Mouse (Mus musculus): ENCODE measurements at regions not wholly inside any gene's neighbourhood (a gene's known extent, or its start where the extent isn't known, plus 50 kb on each side); places are given as distances from the start of the nearest gene placed in this dataset.

DNA sequence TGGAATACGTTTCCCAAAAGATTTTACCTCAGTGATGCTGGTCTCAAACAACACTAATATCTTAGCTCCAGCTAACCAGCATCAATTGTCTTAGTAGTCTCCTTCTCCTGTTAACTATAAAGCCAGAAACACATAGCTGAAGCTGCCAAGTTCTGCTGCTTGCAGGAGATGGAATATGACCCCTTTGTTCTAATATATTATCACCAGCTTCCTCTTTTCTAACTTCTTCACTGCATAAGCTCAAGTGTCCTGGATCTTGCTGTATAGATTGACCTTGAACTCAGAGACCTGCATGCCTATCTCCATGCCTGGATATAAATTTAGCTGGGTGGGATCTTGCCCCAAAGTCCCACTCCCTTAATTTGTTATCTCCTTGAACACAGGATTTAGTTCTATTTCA, 94.8 kb downstream of the Rbm46 start:
- DNase-seq = no peak

DNA sequence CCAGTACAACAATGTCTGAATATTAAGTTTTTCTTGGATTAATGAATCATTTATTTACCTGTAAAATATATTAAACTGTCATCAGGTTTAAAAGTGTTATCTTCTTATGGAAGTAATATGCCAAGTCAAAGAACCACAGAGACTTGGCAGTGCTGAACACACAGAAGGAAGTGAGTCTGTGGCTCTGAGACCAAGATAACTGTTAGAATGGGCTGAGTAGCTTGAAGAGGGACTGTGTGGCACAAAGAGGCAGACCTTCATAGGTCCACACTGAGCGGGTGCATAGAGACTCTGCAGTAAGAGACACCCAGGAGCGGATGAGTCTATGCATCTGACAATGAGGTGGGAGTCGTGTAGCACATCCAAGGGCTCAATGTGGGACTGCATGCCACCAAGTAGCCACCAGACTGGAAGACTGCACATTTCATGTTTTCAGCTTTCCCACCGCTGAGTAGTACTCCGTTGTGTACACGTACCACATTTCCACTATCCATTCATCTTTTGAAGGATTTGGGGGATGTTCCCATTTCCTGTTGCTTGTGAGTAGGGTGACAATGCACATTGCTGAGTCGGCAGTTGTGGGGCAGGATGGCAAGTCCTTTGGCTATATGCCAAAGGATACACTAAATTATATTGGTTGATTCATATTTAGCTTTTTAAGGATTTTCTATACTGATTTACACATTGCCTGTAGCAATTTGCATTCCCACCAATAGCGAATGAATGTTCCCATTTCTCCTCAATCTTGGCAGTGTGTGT, 105.6 kb downstream of the Rbm46 start:
- DNase-seq = no peak

DNA sequence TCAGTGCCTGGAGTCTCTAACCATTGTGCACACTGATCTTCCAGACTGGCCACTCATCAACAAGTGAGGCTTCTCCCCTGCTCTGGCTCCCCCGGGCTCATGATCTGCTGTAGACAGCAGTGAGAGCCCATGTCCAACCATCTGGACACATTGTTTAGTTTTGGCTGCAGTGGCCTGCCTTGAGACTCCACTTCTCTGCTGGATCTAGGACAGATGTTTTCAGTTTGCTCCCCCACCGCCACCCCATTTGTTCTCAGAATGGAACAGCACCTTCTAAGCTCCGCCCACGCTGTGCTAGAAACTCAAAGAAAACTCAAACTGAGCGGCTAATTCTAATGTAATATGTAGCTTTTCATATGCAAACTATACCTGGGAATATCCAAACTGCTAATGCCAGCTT, 108.8 kb downstream of the Rbm46 start:
- DNase-seq = no peak

DNA sequence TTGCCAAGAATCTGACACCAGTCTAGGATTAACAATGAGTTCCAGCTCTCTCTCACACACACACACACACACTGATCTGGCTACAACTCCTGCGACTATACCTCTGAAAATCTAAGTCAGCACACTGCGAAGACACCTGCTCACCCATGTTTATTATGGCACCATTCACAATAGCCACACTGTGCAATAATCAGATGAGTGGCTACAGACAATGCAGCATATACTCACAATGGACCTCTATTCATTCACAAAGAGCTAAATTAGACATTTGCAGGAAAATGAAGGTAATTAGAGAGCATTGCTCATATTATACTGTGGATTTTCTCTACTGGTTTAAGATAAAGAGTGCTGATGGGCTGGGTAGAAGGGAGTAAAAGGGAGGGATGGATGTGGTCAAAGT, 116.3 kb downstream of the Rbm46 start:
- no peak for DNase-seq

DNA sequence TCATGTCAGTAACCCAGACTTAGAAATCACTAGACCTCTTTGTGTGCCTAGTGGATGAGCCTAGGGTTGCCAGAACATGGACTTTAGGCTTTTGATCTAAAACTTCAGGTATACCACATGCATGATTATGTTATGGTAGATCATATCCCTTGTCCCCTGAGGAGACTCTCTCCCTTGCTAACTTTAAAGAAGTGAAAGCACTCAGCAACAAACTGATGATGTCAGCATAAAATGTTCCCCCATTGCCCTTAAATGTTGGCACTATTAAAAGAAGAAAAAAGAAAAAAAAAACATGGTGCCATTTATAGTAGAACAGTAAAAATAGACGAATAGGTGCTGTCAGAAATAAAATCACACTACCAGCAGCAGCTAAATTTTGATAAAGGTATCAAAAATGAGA, 117.3 kb downstream of the Rbm46 start:
- no peak for DNase-seq

DNA sequence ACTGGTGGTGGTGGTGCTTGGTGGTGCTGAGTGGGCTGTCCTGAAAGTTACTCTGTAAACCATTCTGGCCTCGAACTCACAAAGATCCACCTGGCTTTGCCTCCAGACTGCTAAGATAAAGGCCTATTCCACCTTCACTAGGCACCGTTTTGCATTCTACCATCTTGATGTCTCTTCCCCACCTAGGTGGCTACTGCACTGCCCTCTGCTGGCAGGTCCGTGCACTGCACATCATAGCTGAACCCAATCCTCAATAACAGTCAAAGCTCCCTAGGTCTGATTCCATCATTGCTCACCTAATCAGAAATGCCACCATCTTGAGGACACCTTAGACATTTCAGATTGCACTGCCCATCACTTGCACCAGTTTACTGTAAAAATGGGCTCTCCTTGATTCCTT, 150.7 kb downstream of the Rbm46 start:
- peak; percentile 77 for DNase-seq

DNA sequence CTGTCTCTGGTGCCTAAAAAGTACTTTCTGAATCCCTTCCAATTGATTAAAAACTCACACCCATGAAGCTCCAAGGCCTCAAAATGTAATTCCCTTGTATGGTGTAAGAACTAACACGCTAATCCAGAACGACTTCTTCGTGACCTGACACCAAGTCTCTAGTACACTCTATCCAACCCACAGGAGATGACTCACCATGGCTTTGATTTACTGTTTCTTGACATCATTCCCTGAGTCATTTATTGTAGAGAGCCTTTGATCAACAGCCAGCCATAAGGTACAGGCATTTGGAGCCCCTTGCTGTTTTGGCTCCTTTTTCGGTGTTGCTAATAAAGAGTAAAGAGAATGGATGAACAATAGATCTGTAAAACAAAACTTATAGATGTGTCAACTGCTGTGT, 159.7 kb upstream of the Npy2r start:
- peak; percentile 70 for DNase-seq

DNA sequence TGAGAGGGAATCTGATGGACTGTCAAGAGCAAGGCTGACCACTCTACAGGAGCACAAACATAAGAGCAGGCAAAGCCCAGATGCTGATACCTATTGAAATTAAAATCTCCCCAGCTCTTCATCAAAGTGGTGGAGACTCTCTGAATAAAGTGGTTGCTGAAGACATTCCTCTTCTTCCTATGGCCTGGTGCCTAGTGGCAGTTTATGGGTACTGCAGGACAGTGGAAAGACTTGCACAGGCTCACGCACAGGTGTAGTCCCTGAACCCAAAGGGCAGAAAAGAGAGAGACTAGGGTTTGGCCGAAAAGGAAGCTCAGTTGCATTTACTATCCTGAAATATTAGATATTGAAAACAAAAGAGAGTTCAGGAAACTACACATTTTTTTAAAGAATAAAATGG, 144.2 kb upstream of the Npy2r start:
- no peak for DNase-seq

DNA sequence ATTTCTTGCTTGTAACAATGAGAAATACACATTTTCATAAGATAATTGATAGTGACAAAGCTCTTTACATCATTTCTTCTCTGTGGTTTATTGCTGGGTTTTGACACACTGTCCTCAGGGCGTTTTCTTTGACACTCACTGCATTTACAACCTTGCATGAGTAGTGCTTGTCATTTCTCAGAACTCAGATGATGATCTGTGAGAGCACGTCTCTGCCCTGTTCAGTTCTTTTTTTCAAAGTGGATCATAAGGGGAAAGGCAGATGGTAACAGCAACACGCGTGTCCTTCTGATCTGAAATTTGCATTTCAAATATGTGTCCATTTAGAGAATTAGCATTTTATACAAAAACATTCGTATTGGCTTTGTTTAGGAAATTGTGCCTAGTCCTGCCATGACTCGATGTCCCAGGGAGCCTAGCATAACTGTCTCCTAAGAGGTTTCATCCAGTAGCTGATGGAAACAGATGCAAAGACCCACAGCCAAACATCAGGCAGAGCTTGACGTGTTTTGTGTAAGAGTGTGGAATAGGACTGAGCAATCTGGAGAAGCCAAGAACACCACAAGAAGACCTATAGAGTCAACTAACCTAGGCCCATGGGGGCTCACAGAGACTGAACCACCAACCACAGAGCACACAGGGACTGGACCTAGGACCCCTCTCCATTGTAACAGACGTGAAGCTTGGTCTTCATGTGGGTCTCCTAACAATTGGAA, 108.4 kb upstream of the Npy2r start:
- no peak for DNase-seq

DNA sequence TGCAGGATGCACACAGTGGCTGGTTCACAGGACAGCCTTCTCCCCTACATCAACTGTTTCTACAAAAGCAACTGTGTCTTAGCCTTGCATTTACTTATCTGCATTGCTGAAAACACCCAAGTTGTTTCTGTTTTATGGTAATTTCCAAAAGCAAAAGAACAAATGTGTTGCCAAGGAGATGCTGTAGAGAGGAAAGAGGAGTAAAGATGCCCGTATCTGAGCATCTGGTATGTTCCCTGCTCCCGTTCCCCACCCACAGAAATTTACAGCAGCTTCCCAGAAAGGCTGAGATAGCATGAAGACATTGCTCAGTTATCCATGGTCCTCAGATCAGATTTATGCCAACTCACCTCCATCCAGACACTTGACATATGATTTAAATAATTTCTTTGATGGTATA, 104.5 kb upstream of the Npy2r start:
- no peak for DNase-seq

DNA sequence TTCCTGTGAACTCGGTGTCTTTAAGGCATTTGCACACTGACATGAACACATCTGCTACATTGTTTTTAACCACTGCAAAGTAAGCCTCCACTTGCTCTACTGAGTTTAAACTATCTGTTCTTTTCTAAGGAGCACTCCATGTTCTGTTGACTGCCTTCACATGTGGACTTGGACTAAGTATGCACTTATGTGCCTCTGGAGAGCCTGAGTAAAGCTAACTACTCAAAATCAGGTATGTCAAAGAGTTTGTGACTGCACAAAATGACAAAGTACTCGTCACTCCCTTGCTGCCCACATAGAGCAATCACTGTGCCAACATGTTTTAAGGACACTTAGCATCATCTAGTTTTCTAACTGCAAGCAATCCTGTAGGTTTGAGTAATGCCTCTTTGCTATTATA, 92.2 kb upstream of the Npy2r start:
- no peak for DNase-seq

DNA sequence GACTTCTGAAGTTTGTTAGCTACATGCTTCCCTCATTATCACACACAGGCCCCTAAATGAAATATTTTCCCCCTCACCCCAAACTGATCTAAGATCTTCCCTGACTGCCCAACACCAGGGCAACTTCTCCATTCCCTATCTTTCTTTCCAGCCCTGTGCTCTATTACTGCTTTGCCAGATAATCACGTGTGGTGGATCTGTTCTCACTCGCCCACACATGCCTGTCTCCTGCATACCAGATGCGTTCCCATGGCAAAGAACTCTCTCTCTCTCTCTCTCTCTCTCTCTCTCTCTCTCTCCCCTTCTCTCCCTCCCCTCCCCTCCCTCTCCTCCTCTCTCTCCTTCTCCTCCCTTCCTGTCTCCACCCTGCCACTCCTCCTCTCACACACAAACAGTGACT, 88.8 kb upstream of the Npy2r start:
- peak; percentile 1 for DNase-seq

DNA sequence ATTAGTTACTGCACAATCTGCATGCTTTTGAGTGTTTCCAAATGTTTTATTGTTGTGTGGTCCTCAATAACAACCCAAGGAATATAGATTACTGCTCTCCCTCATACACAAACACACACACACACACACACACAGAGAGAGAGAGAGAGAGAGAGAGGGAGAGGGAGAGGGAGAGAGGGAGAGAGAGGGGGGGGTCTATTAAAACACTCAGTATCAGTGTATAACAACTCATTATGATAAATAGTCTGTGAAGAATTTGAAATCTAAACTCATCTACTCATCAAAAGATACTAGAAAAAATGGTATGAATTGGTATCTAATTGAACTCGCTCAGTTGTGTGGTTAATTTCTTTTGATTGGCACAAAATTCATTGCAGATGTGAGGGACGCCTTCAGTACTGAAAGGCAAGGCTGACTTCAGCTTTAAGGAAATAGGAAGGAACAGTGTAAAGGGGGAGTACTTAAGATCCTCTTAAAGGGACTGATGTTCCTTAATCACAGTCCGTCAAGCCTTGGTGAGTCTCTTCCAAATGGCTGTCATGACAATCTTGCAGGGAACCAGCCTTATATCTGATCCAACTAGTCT, 72.6 kb upstream of the Npy2r start:
- DNase-seq = no peak

DNA sequence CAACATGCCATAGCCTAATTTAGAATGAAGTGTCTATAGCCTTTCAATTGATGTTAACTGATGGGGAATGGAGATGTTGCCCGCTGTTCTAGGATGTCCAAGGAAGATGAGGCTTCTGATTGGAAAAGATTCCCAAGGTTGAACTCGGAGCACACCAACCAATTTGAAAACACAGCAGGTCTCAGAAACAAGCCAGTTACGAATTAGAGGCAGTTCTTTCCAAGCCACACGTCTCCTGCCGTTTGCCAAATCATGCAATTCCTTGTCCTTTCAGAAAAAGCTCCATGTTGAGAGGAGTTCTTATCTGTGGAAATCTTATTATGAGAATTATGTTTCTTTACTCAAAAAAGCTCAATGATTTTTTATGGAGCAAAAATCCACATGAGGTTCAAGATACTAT, 71.5 kb upstream of the Npy2r start:
- no peak for DNase-seq

DNA sequence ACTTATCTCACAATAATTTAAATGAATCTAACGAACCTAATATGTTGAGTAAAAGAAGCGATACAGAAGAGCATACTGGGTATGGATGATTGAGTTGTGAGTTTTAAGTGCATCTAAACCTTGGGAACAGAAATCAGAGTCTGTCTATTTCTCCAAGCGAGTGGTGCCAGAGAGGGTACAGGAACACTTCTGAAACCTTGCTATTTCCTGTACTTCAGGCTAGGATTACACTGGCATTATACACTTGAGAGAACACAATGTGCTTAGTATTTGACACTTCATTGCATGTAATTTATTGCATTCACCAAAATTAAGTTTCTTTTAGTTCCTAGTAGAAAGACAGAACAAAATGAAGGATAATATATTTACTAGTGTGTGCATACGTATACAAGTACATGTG, 54.0 kb upstream of the Npy2r start:
- no peak for DNase-seq

DNA sequence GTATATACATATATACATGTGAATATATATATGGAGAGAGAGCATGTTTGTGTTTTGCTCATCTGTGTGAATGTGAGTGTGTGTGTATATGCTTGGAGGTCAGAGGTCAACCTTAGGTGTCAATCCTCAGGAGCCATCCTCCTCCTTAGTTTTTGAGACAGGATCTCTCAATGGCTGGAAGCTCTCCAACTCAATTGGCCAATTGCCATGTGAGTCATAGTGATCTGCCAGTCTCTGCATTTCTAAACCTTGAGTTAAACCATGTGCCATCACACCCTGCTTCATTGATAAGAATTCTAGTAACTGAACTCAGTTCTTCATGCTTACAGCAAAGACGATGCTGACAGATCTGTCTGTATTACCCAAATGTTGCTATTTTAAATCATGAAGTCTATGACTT, 50.8 kb upstream of the Npy2r start:
- peak; percentile 10 for DNase-seq

Data from adrenal gland, adult 2 months (tissue).